In genomic region chr4:55650186-55650585, GRCm38 (mm10) we compare ENCODE assay signal across 9 mouse cellular contexts.
DNase-seq lines count a peak whose midpoint lies in the region; ATAC-seq lines count a peak whose summit lies in the region.
"Had no signal": no experiment of that assay in that cellular context is flagged by ENCODE, and none has a peak within 500 bp of the region (broad histone marks: within the 10 kb centered on the region; RNA-seq: fewer than 3 reads in every experiment).

No protein-coding gene starts in this region.

- intact Hi-C loops in gastrocnemius, postnatal 14 days (cut with DNase I; ENCODE audit: low total_unique reads), result loop anchor here (5.0 kb wide), 1 partner anchor 118 kb away; the partner anchor contains the start of gene Klf4

- no peak for ATAC-seq in heart, embryonic 15.5 days (replicated peaks; ENCODE audit: insufficient number of reproducible peaks, insufficient read depth, low FRiP score, low read depth)

- WGBS in heart, embryonic 15.5 days, result 48% methylated on average over 7 of the region's 7 CpGs

- H3K27me3 ChIP-seq in heart, embryonic 15.5 days, result peaks cover 12% of the 10 kb centered on the region; the same call in 1 of the 2 replicates

- H3K4me3 ChIP-seq in brown adipose tissue, adult 24 weeks (ENCODE audit: insufficient read depth, low read depth, low read length), result no peak overlapping the region
- H3K4me3 ChIP-seq in heart, embryonic 15.5 days, result no peak overlapping the region

- no peak overlapping the region for H3K4me2 ChIP-seq in heart, embryonic 15.5 days

- DNase-seq in gastrocnemius, adult 18-20 months (ENCODE audit: low spot score), result peak; percentile 48
- DNase-seq in gastrocnemius, postnatal 14 days, result no peak
- peak; percentile 34 for DNase-seq in lung, postnatal 25 days (ENCODE audit: low spot score)
- no peak for DNase-seq in layer of hippocampus, postnatal 25 days (ENCODE audit: extremely low spot score in 1 of 2, low spot score in 1 of 2)
- DNase-seq in ovary, postnatal 10 days (ENCODE audit: low spot score), result no peak
- DNase-seq in right cerebral cortex, adult 18-20 months, result no peak

- H3K9ac ChIP-seq in heart, embryonic 15.5 days, result 0 out of 2 replicates have a peak overlapping the region, but pooled peaks have one; percentile 68
- H3K9ac ChIP-seq: liver, embryonic 14.5 days had no signal

- H3K9me3 ChIP-seq in heart, embryonic 15.5 days (replicated peaks), result no peaks in the 10 kb centered on the region

- H3K4me1 ChIP-seq in brown adipose tissue, adult 24 weeks (ENCODE audit: control insufficient read depth, insufficient read depth, insufficient read length, low read length), result peaks cover 11% of the 10 kb centered on the region
- peaks cover 19% of the 10 kb centered on the region for H3K4me1 ChIP-seq in heart, embryonic 15.5 days (replicated peaks)

- H3K27ac ChIP-seq in brown adipose tissue, adult 24 weeks (replicated peaks; ENCODE audit: low read depth, low read length), result peak overlapping the region; percentile 76
- H3K27ac ChIP-seq in heart, embryonic 15.5 days, result peak overlapping the region; percentile 97
- H3K27ac ChIP-seq: liver, embryonic 14.5 days had no signal

- H3K36me3 ChIP-seq in heart, embryonic 15.5 days, result no peaks in the 10 kb centered on the region

Comparison
In these comparisons a context has a peak if more than half of its experiments do, and no peak if none do; other contexts are left out.
1. DNase-seq: peak in gastrocnemius, adult 18-20 months (single experiment) and lung, postnatal 25 days (single experiment); none in gastrocnemius, postnatal 14 days (single experiment), layer of hippocampus, postnatal 25 days (0 of 2), ovary, postnatal 10 days (single experiment) and right cerebral cortex, adult 18-20 months (single experiment).